Mouse (Mus musculus) mouse trophoblast stem cell (cell line): ENCODE measurements around the gene Kctd10.

ENCODE experiments used
- in situ Hi-C, 2 experiments: fragments of 300-500 bp; cut with MseI, MboI; formaldehyde crosslinking; loops; 2 replicates in 1 of 2; 3 replicates in 1 of 2; pipeline ENCODE4 v1.15.1; 2025

Gene Kctd10

GRCm38 (mm10) chr5:114379763-114380162, 545 bp downstream of the Kctd10 start:
- in situ Hi-C loops = no loop called here

DNA sequence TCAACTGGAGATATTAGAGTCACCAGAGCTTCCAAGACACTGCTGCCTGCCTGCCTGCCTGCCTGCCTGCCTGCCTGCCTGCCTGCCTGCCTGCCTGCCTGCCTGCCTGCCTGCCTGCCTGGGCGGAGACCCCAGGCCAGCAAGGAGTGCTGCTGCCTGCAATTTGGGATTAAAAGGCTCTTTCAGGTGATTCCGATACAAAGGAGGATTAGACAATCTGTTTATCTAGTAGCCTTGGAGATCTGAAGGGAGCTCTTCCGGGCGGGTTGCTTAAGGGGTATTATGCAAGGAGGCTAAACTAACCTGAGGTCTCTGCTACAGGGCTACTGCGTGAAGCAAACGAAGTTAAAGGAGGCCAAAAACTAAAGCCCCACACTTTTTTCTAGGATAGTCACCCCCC, 1.4 kb downstream of the Kctd10 start:
- in situ Hi-C loops = no loop called here

DNA sequence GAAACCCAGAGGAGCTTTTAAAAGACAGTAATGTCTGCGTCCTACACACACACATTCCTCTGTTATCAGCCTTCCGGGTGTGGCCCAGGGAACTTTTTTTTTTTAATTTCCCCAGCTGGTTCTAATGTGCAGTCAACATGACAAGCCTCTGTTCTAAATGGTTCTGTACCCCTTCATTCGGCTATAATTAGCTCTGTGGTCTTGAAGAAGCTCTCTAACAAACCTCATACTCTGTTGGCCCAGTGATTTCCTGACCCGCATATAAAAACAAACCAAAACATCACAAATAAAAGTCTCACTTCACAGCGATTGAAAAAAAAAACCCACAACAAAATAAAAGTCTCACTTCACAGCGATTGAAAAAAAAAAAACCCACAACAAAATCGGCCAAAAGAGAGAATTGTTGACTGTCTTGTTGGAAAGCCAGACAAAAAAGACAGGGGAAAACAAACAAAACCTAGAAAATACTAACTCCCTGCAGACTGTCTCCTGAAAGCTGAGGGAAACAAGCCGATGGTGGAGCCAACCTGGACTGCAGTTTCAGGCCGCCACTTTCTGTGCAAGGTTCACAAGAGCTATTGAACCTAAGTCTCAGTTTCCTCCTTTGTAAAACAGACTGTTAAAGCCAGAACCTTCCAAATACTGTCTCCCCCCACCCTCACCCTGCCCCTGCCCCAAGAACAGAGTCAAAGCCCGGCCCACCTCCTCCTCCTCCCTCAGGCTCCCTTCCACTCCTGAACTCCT, 2.0 kb downstream of the Kctd10 start:
- in situ Hi-C loops = no loop called here

GRCm38 (mm10) chr5:114374409-114375213, 5.7 kb downstream of the Kctd10 start:
- in situ Hi-C loops = no loop called here

GRCm38 (mm10) chr5:114373581-114373980, 6.7 kb downstream of the Kctd10 start:
- in situ Hi-C loops = no loop called here

DNA sequence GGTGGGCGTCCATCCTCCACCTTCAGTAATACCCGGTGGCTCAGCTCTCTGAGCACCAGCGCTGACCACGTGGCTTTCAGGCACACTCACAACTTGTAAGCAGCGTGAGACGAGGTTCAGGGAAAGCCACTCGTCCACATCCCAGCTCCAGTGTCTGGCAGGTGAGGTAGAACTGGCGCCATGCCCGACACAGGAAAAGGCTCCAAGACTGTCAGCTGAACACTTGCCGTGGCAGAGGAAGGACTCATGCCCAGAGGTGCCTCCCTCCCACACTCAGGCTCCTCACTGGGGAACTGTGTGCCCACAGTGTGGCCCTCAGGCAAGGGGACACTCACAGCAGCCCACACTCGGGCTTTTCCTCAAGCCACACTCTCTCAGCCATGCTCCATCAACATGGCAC, 7.1 kb downstream of the Kctd10 start:
- in situ Hi-C loops = no loop called here

- in situ Hi-C loops = no loop called here
Measured at GRCm38 (mm10) chr5:114372565-114372964, 7.7 kb downstream of the Kctd10 start.

- in situ Hi-C loops = no loop called here
Measured at GRCm38 (mm10) chr5:114371731-114372473, 8.4 kb downstream of the Kctd10 start.

DNA sequence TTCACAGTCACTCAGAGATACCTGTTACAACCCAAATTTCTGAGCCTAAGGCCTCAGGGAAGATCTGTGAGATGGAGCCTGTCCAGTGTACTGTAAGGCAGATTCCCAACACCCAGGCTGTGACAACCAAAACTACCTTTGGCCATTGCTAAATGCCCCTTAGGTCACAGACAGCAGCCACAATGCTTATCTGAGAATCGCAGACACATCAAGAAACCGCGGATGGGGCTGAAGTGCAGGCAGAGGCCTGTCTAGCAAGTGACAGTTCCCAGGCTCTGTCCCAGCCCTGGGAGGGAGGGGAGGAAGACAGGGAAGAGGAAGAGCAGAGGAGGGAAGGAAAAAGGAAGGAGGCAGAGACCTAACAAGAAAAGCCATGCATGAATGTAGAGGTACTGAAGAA, 9.0 kb downstream of the Kctd10 start:
- in situ Hi-C loops = no loop called here

- in situ Hi-C loops = no loop called here
Measured at GRCm38 (mm10) chr5:114370371-114370776, 9.9 kb downstream of the Kctd10 start.

- in situ Hi-C loops = no loop called here
Measured at GRCm38 (mm10) chr5:114369921-114370320, 10.4 kb downstream of the Kctd10 start.

- in situ Hi-C loops = no loop called here
Measured at GRCm38 (mm10) chr5:114368803-114369496, 11.4 kb downstream of the Kctd10 start.

DNA sequence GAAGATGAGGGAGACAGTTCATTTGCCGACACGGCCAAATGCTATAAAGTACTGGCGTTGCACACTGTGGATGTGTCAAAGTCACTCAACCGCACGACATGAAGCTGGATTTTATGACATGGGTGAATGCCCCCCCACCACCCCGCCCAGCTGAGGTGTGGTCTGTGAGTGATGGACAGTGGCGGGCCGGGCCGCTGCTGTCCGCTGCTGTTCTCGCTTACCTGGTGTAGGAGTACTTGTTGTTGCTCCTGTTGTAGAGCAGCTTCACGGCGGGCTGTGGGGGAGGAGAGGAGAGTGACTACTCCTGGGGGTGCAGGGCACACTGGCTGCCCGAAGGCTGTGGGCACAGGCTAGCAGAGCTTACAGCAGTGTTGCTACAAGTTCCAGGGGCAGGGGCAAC, 12.2 kb downstream of the Kctd10 start:
- in situ Hi-C loops = no loop called here

DNA sequence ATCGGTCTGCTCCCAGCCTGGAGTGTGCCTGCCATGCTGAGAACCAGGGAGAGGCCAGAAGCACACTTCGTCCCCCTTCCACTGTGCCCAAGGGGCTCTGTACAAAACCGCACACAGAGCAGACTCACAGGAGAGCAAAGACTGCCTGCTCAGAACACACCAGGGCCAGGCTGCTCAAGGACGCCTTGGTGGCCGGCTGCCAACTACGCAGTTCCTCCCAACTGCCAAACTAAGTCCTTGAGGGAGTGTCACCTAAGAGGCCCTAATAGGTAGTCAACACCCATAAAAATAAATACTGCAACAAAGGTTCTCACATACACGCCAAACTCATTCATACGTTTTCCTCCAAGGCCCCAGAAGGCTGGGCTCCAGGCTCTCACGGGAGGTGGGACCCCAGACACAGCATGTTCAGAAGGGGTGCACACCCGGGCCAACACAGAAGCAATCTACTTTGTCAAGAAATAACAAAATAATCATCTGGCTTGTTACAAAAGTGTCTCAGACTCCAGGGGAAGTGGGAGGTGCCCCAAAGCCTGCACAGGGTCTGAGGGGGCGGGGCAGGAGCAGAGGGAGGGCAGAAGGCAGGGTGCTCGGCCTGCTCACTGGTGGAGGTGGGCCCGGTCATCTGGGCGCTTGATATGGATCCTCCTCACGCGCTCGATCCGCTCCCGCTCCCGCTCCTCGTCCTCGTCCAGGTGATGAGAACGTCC, 15.1 kb downstream of the Kctd10 start:
- in situ Hi-C loops = no loop called here

DNA sequence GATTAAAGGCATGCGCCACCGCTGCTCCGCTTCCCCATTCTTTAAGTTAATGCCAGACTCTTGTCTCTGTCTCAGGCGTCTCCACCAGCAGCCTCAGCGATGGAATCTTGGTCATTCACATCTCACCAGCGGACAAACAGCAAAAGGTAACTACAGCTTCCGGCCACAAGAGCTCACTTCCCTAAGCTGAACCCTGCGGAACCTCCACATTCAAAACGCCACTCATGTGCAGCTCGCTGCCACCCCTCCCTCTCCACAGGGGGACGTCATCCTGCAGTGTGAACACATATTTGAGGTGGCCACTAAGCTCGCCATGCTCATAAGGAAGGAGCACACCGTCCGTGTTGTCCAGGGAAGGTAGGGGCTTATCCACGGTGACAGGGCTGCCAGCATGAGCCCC, 19.3 kb downstream of the Kctd10 start:
- in situ Hi-C loops = no loop called here

- in situ Hi-C loops = no loop called here
Measured at GRCm38 (mm10) chr5:114359586-114359985, 20.7 kb downstream of the Kctd10 start.

DNA sequence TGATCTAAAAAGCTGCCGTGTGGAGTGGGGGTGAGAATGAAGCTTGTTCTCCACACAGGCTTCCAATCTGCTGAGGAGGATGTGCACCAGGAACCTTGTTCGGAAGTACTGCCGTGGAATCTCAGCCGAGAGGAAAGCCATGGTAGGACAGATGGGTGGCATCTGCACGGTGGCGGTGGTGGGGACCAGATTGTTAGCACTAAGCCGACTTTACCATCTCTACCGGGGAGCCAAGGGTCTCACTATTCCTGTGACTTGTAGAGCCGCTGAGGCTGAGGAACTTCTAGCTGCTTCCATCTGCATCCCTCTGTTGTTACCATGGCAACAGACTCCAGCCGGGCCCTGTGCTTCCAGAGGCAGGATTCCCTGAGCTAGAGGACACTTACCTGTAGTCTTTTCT, 21.5 kb downstream of the Kctd10 start:
- in situ Hi-C loops = no loop called here

GRCm38 (mm10) chr5:114356936-114357751, 23.2 kb downstream of the Kctd10 start:
- in situ Hi-C loops = no loop called here

- in situ Hi-C loops = no loop called here
Measured at GRCm38 (mm10) chr5:114356250-114356935, 23.9 kb downstream of the Kctd10 start.

GRCm38 (mm10) chr5:114351490-114351889, 28.8 kb downstream of the Kctd10 start:
- in situ Hi-C loops = no loop called here
